8 mouse cellular contexts compared by ENCODE assay signal in the genomic region with DNA sequence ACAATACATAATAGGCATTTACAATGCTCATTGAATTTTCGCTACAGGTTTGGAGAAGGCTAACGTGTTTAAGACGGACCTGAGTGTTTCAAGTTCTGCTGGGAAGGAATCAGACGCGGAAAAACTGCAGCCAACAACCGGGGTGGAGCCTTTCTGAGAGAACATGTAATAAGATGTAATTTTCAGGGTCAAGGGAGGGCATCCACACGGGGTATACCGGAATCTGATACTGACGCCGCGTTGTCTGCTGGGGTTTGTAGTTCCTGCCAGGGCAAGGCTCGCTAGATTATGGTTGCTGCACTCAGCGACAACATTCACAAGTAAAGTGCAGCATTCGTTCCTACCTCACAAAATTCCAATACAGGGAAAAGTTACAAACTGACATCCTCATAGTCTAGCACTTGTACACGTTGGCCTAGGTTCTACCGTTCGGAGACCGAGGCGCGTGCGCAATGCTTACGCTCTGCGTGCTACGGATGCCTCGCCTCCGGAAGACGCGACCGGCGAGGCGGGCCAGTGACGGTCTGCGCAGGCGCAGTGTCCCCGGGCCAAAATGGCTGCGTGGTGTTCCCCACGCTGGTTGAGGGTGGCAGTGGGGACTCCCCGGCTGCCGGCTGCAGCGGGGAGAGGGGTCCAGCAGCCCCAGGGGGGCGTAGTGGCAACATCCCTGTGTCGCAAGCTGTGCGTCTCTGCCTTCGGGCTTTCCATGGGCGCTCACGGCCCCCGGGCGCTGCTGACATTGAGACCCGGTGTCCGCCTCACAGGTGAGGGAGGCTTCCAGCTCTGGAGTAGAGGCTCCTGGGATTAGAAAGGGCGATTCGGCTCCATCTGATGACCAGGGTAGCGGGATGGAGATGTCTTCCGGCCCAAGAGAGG. TPM values are rescaled to one million over a fixed set of nuclear protein-coding genes. Genes with fewer than 3 reads are reported as not detected.
A peak's percentile ranks its signal among the peaks of the same experiment; 100 is the strongest.
DNase-seq lines count a peak whose midpoint lies in the region; ATAC-seq lines count a peak whose summit lies in the region.

No protein-coding gene starts in this region.

- H3K9me3 ChIP-seq in forebrain, embryonic 14.5 days (replicated peaks; ENCODE audit: control insufficient read depth, low read length): no peaks in the 10 kb centered on the region
- H3K9me3 ChIP-seq in neural tube, embryonic 15.5 days (replicated peaks): no peaks in the 10 kb centered on the region

- H3K36me3 ChIP-seq in forebrain, embryonic 14.5 days (ENCODE audit: control insufficient read depth, insufficient read depth, low read length): peaks cover 18% of the 10 kb centered on the region; the same call in 1 of the 2 replicates
- peaks cover 18% of the 10 kb centered on the region for H3K36me3 ChIP-seq in neural tube, embryonic 15.5 days

- intact Hi-C loops in heart, postnatal 14 days (cut with DNase I): no loop called here

- peak overlapping the region; percentile 90 for H3K9ac ChIP-seq in forebrain, embryonic 14.5 days (ENCODE audit: low read length)
- H3K9ac ChIP-seq in neural tube, embryonic 15.5 days (replicated peaks): peak overlapping the region; percentile 96

- peak overlapping the region; percentile 93 for H3K4me3 ChIP-seq in forebrain, embryonic 14.5 days (ENCODE audit: low read depth, low read length)
- H3K4me3 ChIP-seq in neural tube, embryonic 15.5 days (replicated peaks): peak overlapping the region; percentile 94

- WGBS in forebrain, embryonic 14.5 days: under 1% methylated on average over 54 of the region's 54 CpGs
- WGBS in neural tube, embryonic 15.5 days: under 1% methylated on average over 54 of the region's 54 CpGs

- peak overlapping the region; percentile 95 for H3K4me2 ChIP-seq in forebrain, embryonic 14.5 days (ENCODE audit: low read length)
- peak overlapping the region; percentile 88 for H3K4me2 ChIP-seq in neural tube, embryonic 15.5 days

- H3K27ac ChIP-seq in forebrain, embryonic 14.5 days (ENCODE audit: low read depth, low read length): peak overlapping the region; percentile 59; the same call in 1 of the 2 replicates
- peak overlapping the region; percentile 95 for H3K27ac ChIP-seq in neural tube, embryonic 15.5 days (replicated peaks)

- ATAC-seq in forebrain, embryonic 14.5 days: peak; percentile 90
- peak; percentile 88 for ATAC-seq in neural tube, embryonic 15.5 days (ENCODE audit: low FRiP score)

- DNase-seq in ES-CJ7 (ENCODE audit: low read depth, low spot score): peak; percentile 93
- DNase-seq in cerebellum, adult 11 months: peak; percentile 96
- peak; percentile 97 for DNase-seq in forebrain, embryonic 14.5 days (ENCODE audit: low spot score)
- DNase-seq in heart, postnatal 14 days: peak; percentile 99
- DNase-seq in layer of hippocampus, adult 11-12 months (ENCODE audit: low spot score): peak; percentile 95
- peak; percentile 92 to 95 for DNase-seq in lung, adult 18-20 months
- DNase-seq in testis, postnatal 14 days (ENCODE audit: low spot score): peak; percentile 96

- no peaks in the 10 kb centered on the region for H3K27me3 ChIP-seq in forebrain, embryonic 14.5 days (replicated peaks; ENCODE audit: control insufficient read depth, insufficient read depth, low read length)
- H3K27me3 ChIP-seq in neural tube, embryonic 15.5 days (replicated peaks): no peaks in the 10 kb centered on the region

- peaks cover 9% of the 10 kb centered on the region; the same call in 1 of the 2 replicates for H3K4me1 ChIP-seq in forebrain, embryonic 14.5 days (ENCODE audit: control insufficient read depth, insufficient read depth, low read length)
- peaks cover 25% of the 10 kb centered on the region for H3K4me1 ChIP-seq in neural tube, embryonic 15.5 days

RNA-seq across cellular contexts. Expression of a gene that starts 4.2 kb away (rescaled TPM):
- 9.2 and 18.3 TPM in 2 replicates for polyA plus RNA-seq in forebrain, embryonic 14.5 days (2014; fragmentation: Nextera tagmentation; extraction: Ambion mirVana)
- total RNA-seq in heart, postnatal 14 days (2021): 10 to 100 TPM; 20.6 to 20.7 TPM
- polyA plus RNA-seq in neural tube, embryonic 15.5 days (2015; fragmentation: Nextera tagmentation; extraction: Ambion mirVana): 31.4 and 35.5 TPM in 2 replicates

RNA-seq across cellular contexts. Expression of a gene that starts 35.3 kb away (rescaled TPM):
- 127 and 143 TPM in 2 replicates for polyA plus RNA-seq in forebrain, embryonic 14.5 days (2014; fragmentation: Nextera tagmentation; extraction: Ambion mirVana)
- total RNA-seq in heart, postnatal 14 days (2021): 1 to 10 TPM; 3.2 to 4.5 TPM
- polyA plus RNA-seq in neural tube, embryonic 15.5 days (2015; fragmentation: Nextera tagmentation; extraction: Ambion mirVana): 50.8 and 51.4 TPM in 2 replicates

RNA-seq across cellular contexts. Expression of a gene that starts 42.3 kb away (rescaled TPM):
- 106 and 111 TPM in 2 replicates for polyA plus RNA-seq in forebrain, embryonic 14.5 days (2014; fragmentation: Nextera tagmentation; extraction: Ambion mirVana)
- 10 to 100 TPM; 70.5 to 71.1 TPM for total RNA-seq in heart, postnatal 14 days (2021)
- polyA plus RNA-seq in neural tube, embryonic 15.5 days (2015; fragmentation: Nextera tagmentation; extraction: Ambion mirVana): 119 and 120 TPM in 2 replicates

RNA-seq across cellular contexts. Expression of a gene that starts 44.0 kb away (rescaled TPM):
- 39.7 and 47.4 TPM in 2 replicates for polyA plus RNA-seq in forebrain, embryonic 14.5 days (2014; fragmentation: Nextera tagmentation; extraction: Ambion mirVana)
- total RNA-seq in heart, postnatal 14 days (2021): 100 to 1,000 TPM; 121 to 123 TPM
- polyA plus RNA-seq in neural tube, embryonic 15.5 days (2015; fragmentation: Nextera tagmentation; extraction: Ambion mirVana): 68.6 and 71.0 TPM in 2 replicates

RNA-seq across cellular contexts. Expression of a gene that starts 44.1 kb away (rescaled TPM):
- 2.1 and 2.8 TPM in 2 replicates for polyA plus RNA-seq in forebrain, embryonic 14.5 days (2014; fragmentation: Nextera tagmentation; extraction: Ambion mirVana)
- total RNA-seq in heart, postnatal 14 days (2021): 10 to 100 TPM; 12.1 to 14.7 TPM
- 7.1 and 8.8 TPM in 2 replicates for polyA plus RNA-seq in neural tube, embryonic 15.5 days (2015; fragmentation: Nextera tagmentation; extraction: Ambion mirVana)

Comparison
In these comparisons a context has a peak if more than half of its experiments do, and no peak if none do; other contexts are left out.
1. Peak in every context shown above with its lines: DNase-seq, ATAC-seq, H3K4me3 ChIP-seq and H3K27ac ChIP-seq.